Mouse (Mus musculus): ENCODE data around the gene Pdgfc. TPM values are rescaled to one million over a fixed set of nuclear protein-coding genes. Genes with fewer than 3 reads are reported as not detected.

Pdgfc gene
- polyA plus RNA-seq, 1 experiment: 23.9 TPM

- H3K36me3 ChIP-seq (ENCODE audit: control insufficient read depth, insufficient read depth): no peaks in the 10 kb centered on the region
- H3K79me2 ChIP-seq (ENCODE audit: control insufficient read depth, insufficient read depth): peaks cover 96% of the 10 kb centered on the region
- H3K4me2 ChIP-seq (ENCODE audit: low read depth): no peak overlapping the region
- H3K27me3 ChIP-seq (ENCODE audit: control insufficient read depth, insufficient read depth, insufficient read length): no peaks in the 10 kb centered on the region
- H3ac ChIP-seq (ENCODE audit: control insufficient read depth, insufficient read length): no peak overlapping the region
- no peak for TF ChIP-seq E2F4 (IDR thresholded peaks at IDR 0.05; ENCODE audit: insufficient read depth)
- 0 out of 2 replicates have a peak, but pooled peaks have one; percentile 29 for TF ChIP-seq CEBPB (IDR thresholded peaks at IDR 0.05; ENCODE audit: insufficient read depth, poor library complexity, severe bottlenecking)
- no peak for TF ChIP-seq TCF12 (IDR thresholded peaks at IDR 0.05; ENCODE audit: insufficient read depth, poor library complexity, severe bottlenecking)
- no peak for TF ChIP-seq TCF3 (IDR thresholded peaks at IDR 0.05; ENCODE audit: insufficient read length, low read depth)
- no peak overlapping the region for H3K4me3 ChIP-seq
These were observed 15.3 kb downstream of the Pdgfc start for GRCm38 (mm10) chr3:81051522-81051921.

GRCm38 (mm10) chr3:81052422-81052821 is 16.2 kb downstream of the Pdgfc start:
- H3K79me2 ChIP-seq (ENCODE audit: control insufficient read depth, insufficient read depth): peaks cover 96% of the 10 kb centered on the region
- no peaks in the 10 kb centered on the region for H3K27me3 ChIP-seq (ENCODE audit: control insufficient read depth, insufficient read depth, insufficient read length)
- no peaks in the 10 kb centered on the region for H3K36me3 ChIP-seq (ENCODE audit: control insufficient read depth, insufficient read depth)
- no peak overlapping the region for H3ac ChIP-seq (ENCODE audit: control insufficient read depth, insufficient read length)
- H3K4me3 ChIP-seq: no peak overlapping the region
- H3K4me2 ChIP-seq (ENCODE audit: low read depth): no peak overlapping the region
- TF ChIP-seq CEBPB (IDR thresholded peaks at IDR 0.05; ENCODE audit: insufficient read depth, poor library complexity, severe bottlenecking) (no peak), SRF (IDR thresholded peaks at IDR 0.05; ENCODE audit: control insufficient read depth, insufficient read length, low read depth) (no peak), MYOD1 (IDR thresholded peaks at IDR 0.05; ENCODE audit: control insufficient read depth in 1 of 3, insufficient read length in 2 of 3, low read depth in 2 of 3) (no peak), TCF3 (IDR thresholded peaks at IDR 0.05; ENCODE audit: insufficient read length, low read depth) (no peak), POLR2AphosphoS2 (IDR thresholded peaks at IDR 0.05; ENCODE audit: insufficient read length, low read depth) (no peak), MAX (IDR thresholded peaks at IDR 0.05; ENCODE audit: low read depth) (no peak), POLR2A (IDR thresholded peaks at IDR 0.05; ENCODE audit: insufficient read length, low read depth) (no peak), USF1 (IDR thresholded peaks at IDR 0.05; ENCODE audit: low read depth) (no peak), TCF12 (IDR thresholded peaks at IDR 0.05; ENCODE audit: insufficient read depth, poor library complexity, severe bottlenecking) (no peak), REST (IDR thresholded peaks at IDR 0.05; ENCODE audit: insufficient read depth, insufficient read length) (no peak), MYOG (IDR thresholded peaks at IDR 0.05; ENCODE audit: control insufficient read depth in 1 of 3, insufficient read depth in 1 of 3, insufficient read length in 2 of 3, low read depth in 2 of 3) (no peak), E2F4 (IDR thresholded peaks at IDR 0.05; ENCODE audit: insufficient read depth) (no peak)

GRCm38 (mm10) chr3:81054074-81054473 is 17.9 kb downstream of the Pdgfc start:
- Histone ChIP-seq H3K27me3 (ENCODE audit: control insufficient read depth, insufficient read depth, insufficient read length) (no peaks in the 10 kb centered on the region), H3K4me3 (no peak overlapping the region), H3K4me2 (ENCODE audit: low read depth) (no peak overlapping the region), H3K36me3 (ENCODE audit: control insufficient read depth, insufficient read depth) (no peaks in the 10 kb centered on the region), H3K79me2 (ENCODE audit: control insufficient read depth, insufficient read depth) (peaks cover 89% of the 10 kb centered on the region), H3ac (ENCODE audit: control insufficient read depth, insufficient read length) (no peak overlapping the region)
- TF ChIP-seq REST (IDR thresholded peaks at IDR 0.05; ENCODE audit: insufficient read depth, insufficient read length): no peak
- no peak for TF ChIP-seq MYOG (IDR thresholded peaks at IDR 0.05; ENCODE audit: control insufficient read depth in 1 of 3, insufficient read depth in 1 of 3, insufficient read length in 2 of 3, low read depth in 2 of 3)
- no peak for TF ChIP-seq SRF (IDR thresholded peaks at IDR 0.05; ENCODE audit: control insufficient read depth, insufficient read length, low read depth)
- no peak for TF ChIP-seq TCF12 (IDR thresholded peaks at IDR 0.05; ENCODE audit: insufficient read depth, poor library complexity, severe bottlenecking)
- TF ChIP-seq USF1 (IDR thresholded peaks at IDR 0.05; ENCODE audit: low read depth): no peak

GRCm38 (mm10) chr3:81057719-81058118 is 21.5 kb downstream of the Pdgfc start:
- Histone ChIP-seq H3K4me2 (ENCODE audit: low read depth) (peak overlapping the region; percentile 58), H3K79me2 (ENCODE audit: control insufficient read depth, insufficient read depth) (peaks cover 90% of the 10 kb centered on the region), H3K4me3 (no peak overlapping the region), H3K27me3 (ENCODE audit: control insufficient read depth, insufficient read depth, insufficient read length) (no peaks in the 10 kb centered on the region), H3K36me3 (ENCODE audit: control insufficient read depth, insufficient read depth) (no peaks in the 10 kb centered on the region), H3ac (ENCODE audit: control insufficient read depth, insufficient read length) (no peak overlapping the region)
- no peak for TF ChIP-seq POLR2AphosphoS2 (IDR thresholded peaks at IDR 0.05; ENCODE audit: insufficient read length, low read depth)
- TF ChIP-seq CEBPB (IDR thresholded peaks at IDR 0.05; ENCODE audit: insufficient read depth, poor library complexity, severe bottlenecking): no peak
- no peak for TF ChIP-seq POLR2A (IDR thresholded peaks at IDR 0.05; ENCODE audit: insufficient read length, low read depth)
- TF ChIP-seq MYOD1 (IDR thresholded peaks at IDR 0.05; ENCODE audit: control insufficient read depth in 1 of 3, insufficient read length in 2 of 3, low read depth in 2 of 3): no peak
- TF ChIP-seq USF1 (IDR thresholded peaks at IDR 0.05; ENCODE audit: low read depth): no peak
- no peak for TF ChIP-seq REST (IDR thresholded peaks at IDR 0.05; ENCODE audit: insufficient read depth, insufficient read length)
- TF ChIP-seq MYOG (IDR thresholded peaks at IDR 0.05; ENCODE audit: control insufficient read depth in 1 of 3, insufficient read depth in 1 of 3, insufficient read length in 2 of 3, low read depth in 2 of 3): no peak
- TF ChIP-seq TCF3 (IDR thresholded peaks at IDR 0.05; ENCODE audit: insufficient read length, low read depth): no peak
- TF ChIP-seq SRF (IDR thresholded peaks at IDR 0.05; ENCODE audit: control insufficient read depth, insufficient read length, low read depth): no peak
- TF ChIP-seq TCF12 (IDR thresholded peaks at IDR 0.05; ENCODE audit: insufficient read depth, poor library complexity, severe bottlenecking): no peak
- no peak for TF ChIP-seq E2F4 (IDR thresholded peaks at IDR 0.05; ENCODE audit: insufficient read depth)
- TF ChIP-seq MAX (IDR thresholded peaks at IDR 0.05; ENCODE audit: low read depth): no peak

- no peaks in the 10 kb centered on the region for H3K36me3 ChIP-seq (ENCODE audit: control insufficient read depth, insufficient read depth)
- no peaks in the 10 kb centered on the region for H3K27me3 ChIP-seq (ENCODE audit: control insufficient read depth, insufficient read depth, insufficient read length)
- peaks cover 93% of the 10 kb centered on the region for H3K79me2 ChIP-seq (ENCODE audit: control insufficient read depth, insufficient read depth)
- H3ac ChIP-seq (ENCODE audit: control insufficient read depth, insufficient read length): no peak overlapping the region
- no peak overlapping the region for H3K4me3 ChIP-seq
- H3K4me2 ChIP-seq (ENCODE audit: low read depth): peak overlapping the region; percentile 58
- TF ChIP-seq POLR2AphosphoS2 (IDR thresholded peaks at IDR 0.05; ENCODE audit: insufficient read length, low read depth) (no peak), MAX (IDR thresholded peaks at IDR 0.05; ENCODE audit: low read depth) (no peak), USF1 (IDR thresholded peaks at IDR 0.05; ENCODE audit: low read depth) (no peak), REST (IDR thresholded peaks at IDR 0.05; ENCODE audit: insufficient read depth, insufficient read length) (no peak), MYOG (IDR thresholded peaks at IDR 0.05; ENCODE audit: control insufficient read depth in 1 of 3, insufficient read depth in 1 of 3, insufficient read length in 2 of 3, low read depth in 2 of 3) (no peak), TCF12 (IDR thresholded peaks at IDR 0.05; ENCODE audit: insufficient read depth, poor library complexity, severe bottlenecking) (no peak), CEBPB (IDR thresholded peaks at IDR 0.05; ENCODE audit: insufficient read depth, poor library complexity, severe bottlenecking) (no peak), POLR2A (IDR thresholded peaks at IDR 0.05; ENCODE audit: insufficient read length, low read depth) (no peak), MYOD1 (IDR thresholded peaks at IDR 0.05; ENCODE audit: control insufficient read depth in 1 of 3, insufficient read length in 2 of 3, low read depth in 2 of 3) (no peak), SRF (IDR thresholded peaks at IDR 0.05; ENCODE audit: control insufficient read depth, insufficient read length, low read depth) (no peak), E2F4 (IDR thresholded peaks at IDR 0.05; ENCODE audit: insufficient read depth) (no peak), TCF3 (IDR thresholded peaks at IDR 0.05; ENCODE audit: insufficient read length, low read depth) (no peak)
These were observed 22.4 kb downstream of the Pdgfc start for GRCm38 (mm10) chr3:81058527-81059031.

Measured in myocyte (in vitro differentiated cells).